Mouse (Mus musculus): ENCODE results near the gene Lrrc10b. TPM values are rescaled to one million over a fixed set of nuclear protein-coding genes. Genes with fewer than 3 reads are reported as not detected.
A peak's percentile ranks its signal among the peaks of the same experiment; 100 is the strongest.

The Lrrc10b gene
- not detected in 2 replicates for total RNA-seq (2012; rRNA removed)
- polyA plus RNA-seq (2012; ENCODE audit: insufficient read depth in 1 of 2, insufficient read length in 2 of 2, low read depth in 1 of 2, low replicate concordance in 2 of 2, missing spikeins in 1 of 2), result not detected

GRCm38 (mm10) chr19:10456752-10457483 is at the start of gene Lrrc10b:
Lrrc10b (minus strand) TSS chr19:10457473.
- H3K9ac ChIP-seq (ENCODE audit: control insufficient read depth, low read depth, low read length, poor library complexity, severe bottlenecking), result no peak within 1 kb of the TSS
- no peak within 1 kb of the TSS for H3K27ac ChIP-seq (ENCODE audit: control insufficient read depth, low read depth, low read length)
- no peak for DNase-seq (ENCODE audit: low read depth, low spot score)
- no peak for TF ChIP-seq ZNF384 (IDR thresholded peaks at IDR 0.05; ENCODE audit: low read depth, low read length)
- no peak for TF ChIP-seq USF2 (IDR thresholded peaks at IDR 0.05; ENCODE audit: borderline replicate concordance in 1 of 2, insufficient read depth in 1 of 2, low read depth in 1 of 2, low read length in 2 of 2)
- no peak for TF ChIP-seq MAX (IDR thresholded peaks at IDR 0.05; ENCODE audit: low read length)
- no peak for TF ChIP-seq NRF1 (IDR thresholded peaks at IDR 0.05; ENCODE audit: insufficient read depth, low read depth, low read length, poor library complexity, severe bottlenecking)
- no peak for TF ChIP-seq ZKSCAN1 (IDR thresholded peaks at IDR 0.05; ENCODE audit: low read depth, low read length)
- TF ChIP-seq RAD21 (IDR thresholded peaks at IDR 0.05; ENCODE audit: low read depth, low read length), result no peak
- TF ChIP-seq GABPA (IDR thresholded peaks at IDR 0.05; ENCODE audit: low read depth, low read length), result no peak
- no peaks in the 10 kb centered on the region for H3K36me3 ChIP-seq (ENCODE audit: control insufficient read depth in 1 of 2, insufficient read depth in 2 of 2, low read length in 2 of 2)
- no peak within 1 kb of the TSS for H3K4me3 ChIP-seq (ENCODE audit: control insufficient read depth in 1 of 2, insufficient read depth in 1 of 2, low read depth in 2 of 2, low read length in 2 of 2)
- H3K27me3 ChIP-seq (ENCODE audit: control insufficient read depth in 1 of 2, insufficient read depth in 2 of 2, low read length in 2 of 2), result no peaks in the 10 kb centered on the region; a peak in 2 of 4 replicates
- no peaks in the 10 kb centered on the region for H3K79me2 ChIP-seq (ENCODE audit: control insufficient read depth, insufficient read depth, low read length, poor library complexity)
- H3K9me3 ChIP-seq (replicated peaks; ENCODE audit: insufficient read depth, low read length), result no peaks in the 10 kb centered on the region
- H3K4me1 ChIP-seq (ENCODE audit: control insufficient read depth in 1 of 2, insufficient read depth in 2 of 2, low read length in 2 of 2), result no peaks in the 10 kb centered on the region

- Histone ChIP-seq H3K4me3 (ENCODE audit: control insufficient read depth in 1 of 2, insufficient read depth in 1 of 2, low read depth in 2 of 2, low read length in 2 of 2) (no peak overlapping the region), H3K36me3 (ENCODE audit: control insufficient read depth in 1 of 2, insufficient read depth in 2 of 2, low read length in 2 of 2) (peaks cover 0 to 40% of the 10 kb centered on the region in 2 experiments; a peak in 2 of 4 replicates), H3K9me3 (replicated peaks; ENCODE audit: insufficient read depth, low read length) (no peaks in the 10 kb centered on the region), H3K9ac (ENCODE audit: control insufficient read depth, low read depth, low read length, poor library complexity, severe bottlenecking) (no peak overlapping the region), H3K4me1 (ENCODE audit: control insufficient read depth in 1 of 2, insufficient read depth in 2 of 2, low read length in 2 of 2) (no peaks in the 10 kb centered on the region), H3K79me2 (ENCODE audit: control insufficient read depth, insufficient read depth, low read length, poor library complexity) (no peaks in the 10 kb centered on the region), H3K27ac (ENCODE audit: control insufficient read depth, low read depth, low read length) (no peak overlapping the region), H3K27me3 (ENCODE audit: control insufficient read depth in 1 of 2, insufficient read depth in 2 of 2, low read length in 2 of 2) (no peaks in the 10 kb centered on the region)
- DNase-seq (ENCODE audit: low read depth, low spot score), result peak; percentile 77
- TF ChIP-seq POLR2AphosphoS2 (IDR thresholded peaks at IDR 0.05; ENCODE audit: low read length) (no peak), KAT2A (conservative IDR thresholded peaks at IDR 0.05; ENCODE audit: low read depth, low read length) (no peak), TCF12 (IDR thresholded peaks at IDR 0.05; ENCODE audit: low read depth, low read length) (0 out of 2 replicates have a peak, but pooled peaks have one; percentile 6), MYB (IDR thresholded peaks at IDR 0.05; ENCODE audit: low read depth, low read length) (no peak), RAD21 (IDR thresholded peaks at IDR 0.05; ENCODE audit: low read depth, low read length) (peak; percentile 51), RCOR1 (IDR thresholded peaks at IDR 0.05; ENCODE audit: low read depth, low read length) (no peak), MAFK (IDR thresholded peaks at IDR 0.05; ENCODE audit: borderline replicate concordance, low read depth, low read length) (peak; percentile 69), ELF1 (IDR thresholded peaks at IDR 0.05; ENCODE audit: low read depth, low read length) (peak; percentile 64), MEF2A (IDR thresholded peaks at IDR 0.05; ENCODE audit: extremely low read depth, insufficient replicate concordance, low read depth, low read length, poor library complexity, severe bottlenecking) (no peak), CTCF (IDR thresholded peaks at IDR 0.05 in 2 of 3, conservative IDR thresholded peaks at IDR 0.05 in 1 of 3; ENCODE audit: control insufficient read depth in 1 of 3, insufficient read depth in 1 of 3, low read depth in 2 of 3, low read length in 3 of 3, poor library complexity in 1 of 3, severe bottlenecking in 1 of 3) (peak; percentile 93 to 100 (median 97)), ZC3H11A (IDR thresholded peaks at IDR 0.05; ENCODE audit: low read depth, low read length) (0 out of 2 replicates have a peak, but pooled peaks have one; percentile 21), SMC3 (IDR thresholded peaks at IDR 0.05; ENCODE audit: low read depth, low read length) (peak; percentile 72)
Observed at GRCm38 (mm10) chr19:10502571-10502970, 45.3 kb upstream of the Lrrc10b start.
